Mouse (Mus musculus) CH12.LX (cell line): ENCODE measurements around the gene Ppa2. TPM values are rescaled to one million over a fixed set of nuclear protein-coding genes. Genes with fewer than 3 reads are reported as not detected.
A peak's percentile ranks its signal among the peaks of the same experiment; 100 is the strongest.

Source experiments
- DNase-seq: peaks from one replicate; pipeline ENCODE4 v3.0.0-alpha.2; 2013; ENCODE audit errors: extremely low read depth
- H3K27ac ChIP-seq: 2 replicates; pipeline ENCODE4 v1.5.1; 2012; ENCODE audit warnings: low read depth, mild to moderate bottlenecking, control low read depth, moderate library complexity; ENCODE audit not compliant: insufficient read depth
- H3K27me3 ChIP-seq: replicated peaks from 2 replicates; pipeline ENCODE3; 2012; ENCODE audit warnings: inconsistent platforms
- H3K36me3 ChIP-seq, 2 experiments: replicated peaks in 1 of 2; 2 replicates each; pipeline versions ENCODE3 to v1.6.1; 2012; ENCODE audit warnings: inconsistent platforms in 1 of 2, low read length in 1 of 2, mild to moderate bottlenecking in 1 of 2, mixed read lengths in 1 of 2, moderate library complexity in 1 of 2; ENCODE audit not compliant: control insufficient read depth in 1 of 2, insufficient read depth in 1 of 2
- H3K4me1 ChIP-seq, 2 experiments: 2 replicates each; pipeline ENCODE4 v1.6.1; 2012; ENCODE audit warnings: inconsistent platforms in 1 of 2, moderate library complexity in 1 of 2; ENCODE audit not compliant: insufficient read depth in 2 of 2, control insufficient read depth in 1 of 2
- H3K4me2 ChIP-seq: 2 replicates; pipeline ENCODE4 v1.6.1; 2012; ENCODE audit warnings: low read depth, mild to moderate bottlenecking, control low read depth; ENCODE audit not compliant: poor library complexity, insufficient read depth, severe bottlenecking
- H3K4me3 ChIP-seq, 3 experiments: fragments of 150-350 bp in 1 of 3; sonication (generic) in 1 of 3; replicated peaks in 1 of 3; 2 replicates each; pipeline versions ENCODE3 to v1.5.1; 2011 to 2012; ENCODE audit warnings: low read depth in 2 of 3, low read length in 2 of 3, mild to moderate bottlenecking in 2 of 3, moderate library complexity in 2 of 3, control low read depth in 1 of 3, improper control_type of control experiment in 1 of 3, inconsistent platforms in 1 of 3, mixed read lengths in 1 of 3; ENCODE audit not compliant: poor library complexity in 1 of 3
- H3K79me2 ChIP-seq: replicated peaks from 2 replicates; pipeline ENCODE4 v1.6.1; 2012; ENCODE audit warnings: mild to moderate bottlenecking, moderate library complexity; ENCODE audit not compliant: control insufficient read depth, poor library complexity, insufficient read depth, severe bottlenecking; ENCODE audit errors: extremely low read depth
- H3K9ac ChIP-seq: 2 replicates; pipeline ENCODE4 v1.6.1; 2012; ENCODE audit warnings: low read depth, mild to moderate bottlenecking, control low read depth, moderate library complexity; ENCODE audit not compliant: insufficient read depth
- H3K9me3 ChIP-seq: replicated peaks from 2 replicates; pipeline ENCODE3; 2012; ENCODE audit warnings: low read length, inconsistent platforms, mixed read lengths
- BHLHE40 ChIP-seq: IDR thresholded peaks from 2 replicates; pipeline ENCODE4 v1.6.1; 2011; ENCODE audit warnings: mild to moderate bottlenecking, low read depth, low read length, improper control_type of control experiment
- CHD1 ChIP-seq: IDR thresholded peaks from 2 replicates; pipeline ENCODE4 v1.6.1; 2012; ENCODE audit warnings: low read depth, low read length, improper control_type of control experiment, inconsistent platforms
- CHD2 ChIP-seq: IDR thresholded peaks from 2 replicates; pipeline ENCODE4 v1.6.1; 2011; ENCODE audit warnings: low read length, improper control_type of control experiment
- E2F4 ChIP-seq: IDR thresholded peaks from 2 replicates; pipeline ENCODE4 v1.6.1; 2011; ENCODE audit warnings: low read depth, low read length, improper control_type of control experiment; ENCODE audit not compliant: insufficient replicate concordance
- ELF1 ChIP-seq: IDR thresholded peaks from 2 replicates; pipeline ENCODE4 v1.6.1; 2014; ENCODE audit warnings: low read depth, mild to moderate bottlenecking, inconsistent platforms, low read length, improper control_type of control experiment
- MAZ ChIP-seq: IDR thresholded peaks from 2 replicates; pipeline ENCODE4 v1.6.1; 2012; ENCODE audit warnings: low read depth, mild to moderate bottlenecking, inconsistent platforms, low read length, improper control_type of control experiment, moderate library complexity
- NELFE ChIP-seq: IDR thresholded peaks from 2 replicates; pipeline ENCODE4 v1.6.1; 2011; ENCODE audit warnings: low read depth, low read length, improper control_type of control experiment
- NRF1 ChIP-seq: IDR thresholded peaks from 2 replicates; pipeline ENCODE4 v1.6.1; 2014; ENCODE audit warnings: low read depth, mild to moderate bottlenecking, inconsistent platforms, low read length, improper control_type of control experiment, moderate library complexity
- PAX5 ChIP-seq: IDR thresholded peaks from 2 replicates; pipeline ENCODE4 v1.6.1; 2012; ENCODE audit warnings: low read length, inconsistent platforms, mixed read lengths
- POLR2AphosphoS2 ChIP-seq: IDR thresholded peaks from 2 replicates; pipeline ENCODE4 v1.6.1; 2011; ENCODE audit warnings: low read depth, low read length, improper control_type of control experiment
- SIN3A ChIP-seq: IDR thresholded peaks from 2 replicates; pipeline ENCODE4 v1.6.1; 2012; ENCODE audit warnings: low read length, improper control_type of control experiment, inconsistent platforms
- SMC3 ChIP-seq: IDR thresholded peaks from 2 replicates; pipeline ENCODE4 v1.6.1; 2011; ENCODE audit warnings: low read depth, low read length, improper control_type of control experiment
- TBP ChIP-seq: conservative IDR thresholded peaks from 2 replicates; pipeline ENCODE4 v1.6.1; 2011; ENCODE audit warnings: low read depth, low read length, improper control_type of control experiment
- UBTF ChIP-seq: IDR thresholded peaks from 2 replicates; pipeline ENCODE4 v1.6.1; 2012; ENCODE audit warnings: low read depth, mild to moderate bottlenecking, inconsistent platforms, low read length, improper control_type of control experiment, moderate library complexity
- USF2 ChIP-seq: conservative IDR thresholded peaks from 2 replicates; pipeline ENCODE4 v1.6.1; 2011; ENCODE audit warnings: low read depth, low read length, improper control_type of control experiment
- ZKSCAN1 ChIP-seq: IDR thresholded peaks from 2 replicates; pipeline ENCODE4 v1.6.1; 2012; ENCODE audit warnings: low read depth, inconsistent platforms, low read length, improper control_type of control experiment, borderline replicate concordance
- ZNF384 ChIP-seq: IDR thresholded peaks from 2 replicates; pipeline ENCODE4 v1.6.1; 2012; ENCODE audit warnings: low read depth, low read length, improper control_type of control experiment, inconsistent platforms
- dilution Hi-C: fragments of 300-500 bp; cut with MboI; formaldehyde crosslinking; loops from 2 replicates; pipeline ENCODE4 v1.14.3; 2020; ENCODE audit warnings: low sequenced_read_pairs; ENCODE audit not compliant: extremely low pct_unique_long_range_greater_than_20kb, extremely low pct_ligation_motif_present
- in situ Hi-C: fragments of 300-500 bp; cut with MboI; formaldehyde crosslinking; loops from 3 replicates; pipeline ENCODE4 v1.14.3; 2019; ENCODE audit warnings: low sequenced_read_pairs, low pct_ligation_motif_present, low pct_unique_long_range_greater_than_20kb, mixed read lengths
- polyA plus RNA-seq: library from polyadenylated mRNA; unstranded; fragments of >175 nt; gene quantifications from 2 replicates; pipeline ENCODE4 v1.2.1, GENCODE M21; 2012; ENCODE audit warnings: low read depth; ENCODE audit not compliant: insufficient read length
- total RNA-seq, 2 experiments: library from RNA; depleted of rRNA; stranded (reverse); fragments of 300-350 nt in 1 of 2; fragments of >200 nt in 1 of 2; gene quantifications; 2 replicates each; pipeline ENCODE4 v1.2.3; 2012 to 2014

Ppa2 gene
- total and polyA plus RNA-seq, 3 experiments = 98.3 to 132 (median 119) TPM

DNA sequence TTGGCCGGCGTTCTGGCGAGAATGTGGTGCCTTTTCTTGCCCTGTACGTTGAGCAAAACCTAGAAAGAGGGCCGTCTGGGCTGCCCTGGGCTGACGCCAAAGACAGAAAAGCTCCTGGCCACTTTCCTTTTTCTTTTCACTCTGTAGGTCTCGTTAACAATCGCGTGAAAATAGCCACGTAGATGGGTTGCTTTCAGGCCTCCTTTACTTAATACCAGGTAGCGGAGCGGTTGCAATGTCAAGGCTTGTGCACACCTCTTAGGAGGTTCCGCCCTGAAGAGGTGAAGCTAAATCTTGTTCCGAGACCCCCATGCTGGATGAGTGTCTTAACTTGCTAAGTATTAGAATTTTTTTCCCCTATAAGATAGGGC is 884 bp downstream of the Ppa2 start:
- H3K9me3 ChIP-seq = peaks cover 3% of the 10 kb centered on the region
- in situ Hi-C loops = no loop called here
- no peaks in the 10 kb centered on the region for H3K27me3 ChIP-seq
- H3K79me2 ChIP-seq = peaks cover 21% of the 10 kb centered on the region
- TF ChIP-seq NELFE = no peak
- 0 out of 2 replicates have a peak, but pooled peaks have one; percentile 6 for TF ChIP-seq POLR2AphosphoS2
- TF ChIP-seq TBP = peak; percentile 59
- TF ChIP-seq CHD1 = peak; percentile 51; the same call in 1 of the 2 replicates
- TF ChIP-seq UBTF = no peak
- 0 out of 2 replicates have a peak, but pooled peaks have one; percentile 2 for TF ChIP-seq BHLHE40
- no peak for TF ChIP-seq ELF1
- no peak for TF ChIP-seq SMC3
- TF ChIP-seq E2F4 = no peak
- no peak for TF ChIP-seq PAX5
- H3K4me3 ChIP-seq = peak overlapping the region; percentile 74 to 92 (median 81)
- dilution Hi-C loops = no loop called here
- H3K4me1 ChIP-seq = peaks cover 16 to 36% of the 10 kb centered on the region in 2 experiments
- DNase-seq = no peak
- peak overlapping the region; percentile 89 for H3K27ac ChIP-seq
- H3K4me2 ChIP-seq = peak overlapping the region; percentile 88
- H3K36me3 ChIP-seq = peaks cover 3 to 25% of the 10 kb centered on the region in 2 experiments
- peak overlapping the region; percentile 93 for H3K9ac ChIP-seq

DNA sequence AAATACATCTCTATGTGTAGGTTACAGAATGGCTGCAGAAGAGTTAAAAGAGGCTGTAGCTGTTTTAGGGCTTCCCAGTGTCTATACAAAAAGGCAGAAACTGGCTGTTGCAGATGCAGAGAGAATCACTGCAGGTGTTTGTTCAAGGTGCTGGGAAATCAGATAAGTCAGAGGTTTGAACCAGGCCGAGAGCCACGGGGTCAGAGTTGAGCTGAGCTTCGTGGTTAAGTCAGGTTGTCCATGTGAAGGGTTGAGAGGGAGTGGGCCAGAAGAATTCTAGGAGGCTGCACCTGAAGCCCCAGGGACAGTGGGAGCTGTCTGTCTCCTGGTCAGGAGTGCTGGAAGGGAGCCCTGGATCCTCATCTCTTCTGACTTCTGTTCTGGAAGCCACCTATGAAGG is 2.4 kb downstream of the Ppa2 start:
- peaks cover 21% of the 10 kb centered on the region for H3K79me2 ChIP-seq
- H3K27me3 ChIP-seq = no peaks in the 10 kb centered on the region
- dilution Hi-C loops = no loop called here
- TF ChIP-seq ZNF384 = no peak
- no peak for TF ChIP-seq SIN3A
- TF ChIP-seq CHD2 = no peak
- no peak for TF ChIP-seq NRF1
- no peak for TF ChIP-seq PAX5
- TF ChIP-seq USF2 = no peak
- TF ChIP-seq E2F4 = no peak
- no peak for TF ChIP-seq ZKSCAN1
- no peak for TF ChIP-seq MAZ
- TF ChIP-seq TBP = no peak
- TF ChIP-seq, all 38 proteins: peak for 0
- in situ Hi-C loops = no loop called here
- no peak overlapping the region for H3K27ac ChIP-seq
- peaks cover 3 to 32% of the 10 kb centered on the region in 2 experiments for H3K36me3 ChIP-seq
- no peak overlapping the region for H3K4me3 ChIP-seq
- peaks cover 3% of the 10 kb centered on the region for H3K9me3 ChIP-seq
- DNase-seq = no peak
- H3K9ac ChIP-seq = no peak overlapping the region
- no peak overlapping the region for H3K4me2 ChIP-seq
- peaks cover 18 to 41% of the 10 kb centered on the region in 2 experiments for H3K4me1 ChIP-seq
